Mouse (Mus musculus) embryonic facial prominence, embryonic 10.5 days (tissue): ENCODE data around the gene Casd1. TPM values are rescaled to one million over a fixed set of nuclear protein-coding genes. Genes with fewer than 3 reads are reported as not detected.
"Not testable (repeated sequence)": the region's sequence is repeated elsewhere in the genome, so short reads cannot be mapped to it uniquely, and the experiment has no call there.

ENCODE experiments used
- DNase-seq: peaks from one replicate; pipeline ENCODE4 v3.0.0-alpha.2; 2017; ENCODE audit warnings: low spot score
- H3K27ac ChIP-seq: fragments of 300-500 bp; sonication (generic); replicated peaks from 2 replicates; pipeline ENCODE4 v1.5.1; 2016; ENCODE audit warnings: mild to moderate bottlenecking
- H3K27me3 ChIP-seq: fragments of 300-500 bp; sonication (generic); replicated peaks from 2 replicates; pipeline ENCODE4 v1.6.1; 2016; ENCODE audit warnings: low read depth, mild to moderate bottlenecking; ENCODE audit not compliant: poor library complexity, severe bottlenecking
- H3K36me3 ChIP-seq: fragments of 300-500 bp; sonication (generic); replicated peaks from 2 replicates; pipeline ENCODE4 v1.6.1; 2016; ENCODE audit warnings: mild to moderate bottlenecking, moderate library complexity
- H3K4me1 ChIP-seq: fragments of 300-500 bp; sonication (generic); 2 replicates; pipeline ENCODE4 v1.6.1; 2016
- H3K4me3 ChIP-seq: fragments of 300-500 bp; sonication (generic); 2 replicates; pipeline ENCODE4 v1.5.1; 2016; ENCODE audit warnings: mild to moderate bottlenecking, moderate library complexity
- H3K9me3 ChIP-seq: fragments of 300-500 bp; sonication (generic); 2 replicates; pipeline ENCODE4 v1.6.1; 2016; ENCODE audit warnings: mild to moderate bottlenecking
- WGBS: fragments of 180-500 bp; shearing (Covaris S2); methylation state at CpG from one replicate; pipeline ENCODE4 v1.1.7; 2016; 5-methylcytosine and 5-hydroxymethylcytosine counted together
- polyA plus RNA-seq: library from polyadenylated mRNA; unstranded; fragments of >200 nt; fragmentation: Nextera tagmentation; extraction: Ambion mirVana; gene quantifications from 2 replicates; pipeline ENCODE4 v1.2.1, GENCODE M21; 2016

The Casd1 gene
- polyA plus RNA-seq, 1 experiment from 2014 or later = 48.5 TPM

DNA sequence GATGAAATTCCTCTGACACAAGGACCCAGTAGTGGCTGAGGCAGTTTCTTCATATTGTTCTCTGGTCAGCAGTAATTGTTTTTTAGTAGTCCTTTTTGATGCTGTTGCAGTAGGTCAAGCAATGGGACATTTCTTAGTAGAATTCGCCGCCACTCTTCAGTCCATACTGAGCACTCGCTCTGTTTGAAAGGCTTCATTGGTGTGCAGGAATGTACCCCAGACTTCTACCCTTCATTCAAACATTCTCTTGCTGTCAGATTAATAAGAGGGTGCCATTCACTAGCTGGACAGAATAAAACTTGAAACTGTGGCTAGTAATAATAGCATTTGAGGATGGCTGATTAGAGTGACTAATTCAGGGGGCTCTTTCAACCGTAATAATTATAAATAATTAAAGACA lies 32.5 kb downstream of the Casd1 start:
- no peak for DNase-seq
- Histone ChIP-seq H3K27ac (no peak overlapping the region), H3K27me3 (no peaks in the 10 kb centered on the region), H3K4me1 (peaks cover 6% of the 10 kb centered on the region), H3K36me3 (peaks cover 63% of the 10 kb centered on the region), H3K4me3 (no peak overlapping the region), H3K9me3 (no peaks in the 10 kb centered on the region)
- 73% methylated on average over 4 of the region's 4 CpGs for WGBS

- no peak for DNase-seq
- H3K27ac ChIP-seq = no peak overlapping the region
Observed at GRCm38 (mm10) chr6:4634804-4635203, 34.2 kb downstream of the Casd1 start.

DNA sequence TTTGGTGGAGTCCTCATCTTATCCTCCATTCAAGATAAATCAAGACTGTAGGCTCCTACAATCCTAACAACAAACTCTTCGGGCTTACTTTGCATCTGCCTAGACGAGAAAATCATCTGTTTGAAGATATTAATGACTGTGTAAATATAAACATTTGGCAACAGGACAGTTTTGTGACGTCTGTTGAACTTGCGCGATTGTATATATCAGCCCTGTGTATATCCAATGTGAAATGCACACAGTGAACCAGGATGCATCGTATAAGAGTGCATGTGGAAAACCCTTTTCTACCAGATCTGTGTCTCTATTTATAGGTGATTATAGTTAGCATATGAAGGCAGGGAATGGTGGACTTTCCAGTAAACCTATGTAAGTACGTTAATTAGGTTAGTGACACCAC lies 41.4 kb downstream of the Casd1 start:
- Histone ChIP-seq H3K4me3 (no peak overlapping the region), H3K4me1 (no peaks in the 10 kb centered on the region), H3K9me3 (no peaks in the 10 kb centered on the region), H3K36me3 (peaks cover 59% of the 10 kb centered on the region), H3K27me3 (no peaks in the 10 kb centered on the region), H3K27ac (no peak overlapping the region)
- WGBS = 91% methylated on average over 7 of the region's 7 CpGs
- DNase-seq = no peak

More at GRCm38 (mm10) chr6:4634804-4635203, 34.2 kb downstream of the Casd1 start:
- H3K4me3 ChIP-seq = no peak overlapping the region
- H3K36me3 ChIP-seq = peaks cover 67% of the 10 kb centered on the region
- peaks cover 6% of the 10 kb centered on the region for H3K4me1 ChIP-seq
- H3K27me3 ChIP-seq = no peaks in the 10 kb centered on the region
- 85% methylated on average over 1 of the region's 1 CpGs for WGBS
- no peaks in the 10 kb centered on the region for H3K9me3 ChIP-seq

- no peak for DNase-seq
- 87% methylated on average over 3 of the region's 3 CpGs for WGBS
- H3K4me3 ChIP-seq = no peak overlapping the region
- H3K4me1 ChIP-seq = no peaks in the 10 kb centered on the region
- no peak overlapping the region for H3K27ac ChIP-seq
- H3K9me3 ChIP-seq = no peaks in the 10 kb centered on the region
- H3K36me3 ChIP-seq = peaks cover 9% of the 10 kb centered on the region
- no peaks in the 10 kb centered on the region for H3K27me3 ChIP-seq
Observed at GRCm38 (mm10) chr6:4647351-4647750, 46.7 kb downstream of the Casd1 start.

DNA sequence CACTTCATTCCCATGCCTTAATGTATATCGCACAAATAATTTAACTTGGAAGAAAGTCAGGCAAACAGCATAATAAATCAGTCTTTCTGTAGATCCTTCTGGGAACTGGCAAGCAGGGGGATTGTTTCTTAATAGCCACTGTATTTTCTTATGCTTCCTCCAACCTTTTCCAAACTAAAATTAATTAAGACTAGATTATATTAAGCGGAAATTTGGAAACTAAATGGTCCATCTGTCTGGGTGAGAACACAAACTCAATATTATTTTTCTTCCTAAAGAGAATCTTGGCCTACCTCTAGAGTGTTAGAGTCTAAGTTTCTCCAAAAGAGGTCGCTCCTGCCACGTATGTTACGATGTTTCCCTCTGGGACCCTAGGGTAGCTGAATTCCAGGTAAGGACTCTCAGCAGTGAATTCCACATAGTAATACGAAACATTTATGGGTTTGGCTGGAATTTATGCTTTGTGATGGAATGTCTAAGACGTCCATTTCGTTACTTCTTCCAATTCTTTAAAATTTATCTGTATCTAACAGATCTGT lies 52.0 kb downstream of the Casd1 start:
- DNase-seq = no peak
- Histone ChIP-seq H3K4me1 (no peaks in the 10 kb centered on the region), H3K9me3 (0 out of 2 replicates have a peak, but pooled peaks cover 3% of the 10 kb centered on the region), H3K27me3 (no peaks in the 10 kb centered on the region), H3K27ac (no peak overlapping the region), H3K36me3 (no peaks in the 10 kb centered on the region), H3K4me3 (no peak overlapping the region)
- WGBS = 83% methylated on average over 8 of the region's 8 CpGs

GRCm38 (mm10) chr6:4653741-4654140 lies 53.1 kb downstream of the Casd1 start:
- not testable (repeated sequence) for H3K27ac ChIP-seq, H3K36me3 ChIP-seq, H3K27me3 ChIP-seq, H3K4me3 ChIP-seq, H3K9me3 ChIP-seq, H3K4me1 ChIP-seq, DNase-seq
- 95% methylated on average over 12 of the region's 12 CpGs for WGBS

DNA sequence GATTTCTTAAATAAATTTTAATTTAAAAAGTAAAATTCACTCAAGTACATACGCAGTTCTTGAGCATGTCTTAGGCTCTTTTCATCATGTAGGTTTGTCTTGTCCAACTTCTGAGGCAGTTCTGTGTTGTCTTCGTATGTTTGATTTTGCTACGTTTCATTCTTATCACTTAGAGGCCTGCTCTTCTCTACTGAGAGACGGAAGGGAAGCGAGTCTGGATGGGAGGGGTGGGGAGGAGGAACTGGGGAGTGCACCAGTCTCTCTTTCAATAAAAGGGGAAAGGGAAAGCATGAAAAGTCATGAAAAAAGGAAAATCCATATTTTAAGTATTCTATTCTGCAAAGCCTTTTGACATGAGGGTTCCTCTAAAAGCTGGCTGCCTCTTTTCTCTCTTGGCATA lies 54.8 kb downstream of the Casd1 start:
- H3K36me3 ChIP-seq = no peaks in the 10 kb centered on the region
- no peak overlapping the region for H3K4me3 ChIP-seq
- DNase-seq = no peak
- 0 out of 2 replicates have a peak, but pooled peaks cover 3% of the 10 kb centered on the region for H3K9me3 ChIP-seq
- no peaks in the 10 kb centered on the region for H3K4me1 ChIP-seq
- 83% methylated on average over 5 of the region's 5 CpGs for WGBS
- no peaks in the 10 kb centered on the region for H3K27me3 ChIP-seq
- no peak overlapping the region for H3K27ac ChIP-seq

DNA sequence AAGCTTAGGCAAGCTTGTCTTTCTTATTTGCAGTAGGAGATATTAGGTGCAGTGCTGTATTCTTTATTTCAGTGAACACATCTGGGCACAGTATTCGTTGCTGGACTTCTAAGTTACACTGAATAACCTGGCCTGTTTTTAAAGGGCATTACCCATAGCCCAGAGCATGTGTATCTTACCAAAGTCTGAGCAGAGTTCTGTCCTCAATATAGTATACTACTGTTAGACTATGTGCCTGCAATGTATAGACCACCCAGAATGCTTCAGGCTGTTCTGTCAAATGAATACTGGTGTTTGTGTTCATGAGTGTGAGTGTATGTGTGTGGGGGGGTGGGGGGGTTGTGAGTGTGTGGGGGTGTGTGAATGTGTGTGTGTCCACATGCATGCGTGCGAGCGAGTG lies 55.3 kb downstream of the Casd1 start:
- no peaks in the 10 kb centered on the region for H3K27me3 ChIP-seq
- no peaks in the 10 kb centered on the region for H3K4me1 ChIP-seq
- H3K27ac ChIP-seq = no peak overlapping the region
- no peak overlapping the region for H3K4me3 ChIP-seq
- no peak for DNase-seq
- H3K9me3 ChIP-seq = 0 out of 2 replicates have a peak, but pooled peaks cover 3% of the 10 kb centered on the region
- 92% methylated on average over 4 of the region's 4 CpGs for WGBS
- H3K36me3 ChIP-seq = no peaks in the 10 kb centered on the region

DNA sequence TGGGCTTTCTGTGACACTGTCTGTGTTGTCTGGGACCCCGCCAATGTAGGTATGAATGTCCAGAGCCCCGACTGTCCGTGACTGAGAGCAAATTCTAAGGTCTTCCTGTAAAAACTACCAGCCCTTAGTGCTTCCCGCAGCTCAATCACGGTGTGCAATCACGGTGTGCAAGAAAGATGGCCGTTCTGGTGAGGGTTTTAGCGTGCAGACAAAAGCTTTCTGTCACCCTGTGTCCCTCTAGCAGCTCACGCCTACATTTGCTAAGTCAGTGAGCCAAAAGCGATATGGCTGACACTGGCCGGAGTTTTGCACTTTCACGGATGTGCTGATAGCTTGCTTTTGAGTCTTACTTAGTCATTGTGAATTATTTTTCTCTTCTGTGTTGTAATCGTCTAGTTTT lies 58.2 kb downstream of the Casd1 start:
- no peaks in the 10 kb centered on the region for H3K9me3 ChIP-seq
- no peaks in the 10 kb centered on the region for H3K4me1 ChIP-seq
- H3K27ac ChIP-seq = no peak overlapping the region
- H3K36me3 ChIP-seq = no peaks in the 10 kb centered on the region
- DNase-seq = no peak
- H3K4me3 ChIP-seq = no peak overlapping the region
- WGBS = 87% methylated on average over 13 of the region's 13 CpGs
- H3K27me3 ChIP-seq = no peaks in the 10 kb centered on the region

DNA sequence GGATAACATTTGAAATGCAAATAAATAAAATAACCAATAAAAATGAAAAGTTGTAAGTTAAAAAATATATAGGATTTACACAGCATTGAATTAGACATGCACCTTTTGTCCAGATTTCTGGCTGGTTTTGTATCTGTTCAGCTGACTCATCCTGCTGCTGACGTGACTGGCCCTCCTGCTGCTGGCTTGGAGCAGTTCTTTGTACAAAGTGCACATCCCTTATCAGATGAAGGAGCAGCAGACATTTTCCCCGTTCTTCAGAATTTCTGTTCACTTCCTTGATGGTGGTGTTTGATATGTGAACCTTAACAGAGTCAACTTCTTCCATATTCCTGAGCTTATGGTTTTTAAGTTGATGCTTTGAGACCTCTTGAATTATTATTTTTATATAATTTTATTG lies 62.9 kb downstream of the Casd1 start:
- Histone ChIP-seq H3K27me3 (no peaks in the 10 kb centered on the region), H3K4me1 (no peaks in the 10 kb centered on the region), H3K9me3 (no peaks in the 10 kb centered on the region), H3K27ac (no peak overlapping the region), H3K4me3 (no peak overlapping the region), H3K36me3 (no peaks in the 10 kb centered on the region)
- WGBS = 65% methylated on average over 2 of the region's 2 CpGs
- DNase-seq = no peak

DNA sequence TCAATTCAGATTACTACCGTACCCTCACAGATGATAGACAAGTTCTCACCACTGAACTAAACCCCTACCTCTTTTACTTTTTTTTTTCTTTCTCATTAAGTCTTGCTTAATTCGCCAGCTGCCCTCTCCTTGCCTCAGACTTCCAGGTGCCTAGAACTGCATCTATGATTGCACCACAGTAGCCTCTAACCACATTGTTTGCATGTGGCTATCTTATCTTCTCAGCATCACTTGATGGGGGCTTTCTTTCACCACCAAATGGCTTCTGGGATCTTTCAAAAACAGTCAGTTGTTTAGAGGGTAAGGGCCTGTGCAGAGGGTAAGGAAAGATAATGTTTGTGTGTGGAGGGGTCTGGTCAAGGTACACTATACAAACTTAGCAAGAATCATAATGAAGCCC lies 63.7 kb downstream of the Casd1 start:
- 79% methylated on average over 2 of the region's 2 CpGs for WGBS
- no peaks in the 10 kb centered on the region for H3K4me1 ChIP-seq
- no peaks in the 10 kb centered on the region for H3K36me3 ChIP-seq
- no peaks in the 10 kb centered on the region for H3K27me3 ChIP-seq
- no peak overlapping the region for H3K4me3 ChIP-seq
- no peak for DNase-seq
- H3K9me3 ChIP-seq = no peaks in the 10 kb centered on the region
- H3K27ac ChIP-seq = no peak overlapping the region

- Histone ChIP-seq H3K27ac (no peak overlapping the region), H3K27me3 (no peaks in the 10 kb centered on the region), H3K9me3 (no peaks in the 10 kb centered on the region), H3K4me1 (no peaks in the 10 kb centered on the region), H3K36me3 (no peaks in the 10 kb centered on the region), H3K4me3 (no peak overlapping the region)
- DNase-seq = no peak
- WGBS = 93% methylated on average over 6 of the region's 6 CpGs
Observed at GRCm38 (mm10) chr6:4665154-4665553, 64.5 kb downstream of the Casd1 start.

DNA sequence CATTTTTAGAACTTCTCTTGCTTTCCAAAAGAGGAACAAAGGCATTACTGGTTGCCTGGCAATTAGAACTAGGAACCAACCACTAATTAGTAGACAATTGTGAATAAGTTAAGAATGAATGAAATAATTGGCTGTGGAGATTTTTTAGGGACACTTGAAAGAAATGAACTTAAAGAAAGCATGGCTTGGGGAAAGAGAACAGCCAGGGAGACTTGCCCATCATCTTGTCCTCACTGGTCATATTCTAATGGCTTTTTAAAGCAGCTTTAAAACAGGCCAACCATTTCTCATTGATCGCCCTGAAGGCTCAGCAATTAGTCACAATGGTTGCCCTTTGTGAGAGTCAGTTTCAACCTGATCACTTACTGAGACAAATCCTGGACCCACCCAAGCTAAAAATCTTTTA lies 76.7 kb downstream of the Casd1 start:
- Histone ChIP-seq H3K9me3 (no peaks in the 10 kb centered on the region), H3K27me3 (no peaks in the 10 kb centered on the region), H3K4me3 (no peak overlapping the region), H3K4me1 (peaks cover 10% of the 10 kb centered on the region; the same call in 1 of the 2 replicates), H3K36me3 (peaks cover 19% of the 10 kb centered on the region; the same call in 1 of the 2 replicates), H3K27ac (no peak overlapping the region)
- DNase-seq = no peak
- 34% methylated on average over 1 of the region's 1 CpGs for WGBS
